Mouse (Mus musculus): ENCODE measurements around the gene Tyms. TPM values are rescaled to one million over a fixed set of nuclear protein-coding genes. Genes with fewer than 3 reads are reported as not detected.
"Not testable (repeated sequence)": the region's sequence is repeated elsewhere in the genome, so short reads cannot be mapped to it uniquely, and the experiment has no call there.

Gene Tyms
- polyA plus RNA-seq, 1 experiment from 2014 or later: 137 TPM

GRCm38 (mm10) chr5:30092701-30093100, 19.3 kb upstream of the Tyms start:
- no peak for TF ChIP-seq CTCF (IDR thresholded peaks at IDR 0.05; ENCODE audit: low read depth)
- ATAC-seq (replicated peaks; ENCODE audit: low FRiP score, low read depth): no peak
- Histone ChIP-seq H3K4me1 (replicated peaks; ENCODE audit: insufficient read depth, low read length) (no peaks in the 10 kb centered on the region), H3K27me3 (ENCODE audit: insufficient read depth, low read length) (no peaks in the 10 kb centered on the region), H3K9me3 (replicated peaks; ENCODE audit: low read length) (no peaks in the 10 kb centered on the region), H3K4me3 (replicated peaks; ENCODE audit: low read depth, low read length) (no peak overlapping the region), H3K27ac (no peak overlapping the region), H3K4me2 (ENCODE audit: low read length) (no peak overlapping the region), H3K9ac (ENCODE audit: low read depth, low read length) (no peak overlapping the region), H3K36me3 (ENCODE audit: insufficient read depth, low read length) (no peaks in the 10 kb centered on the region)
- 56% methylated on average over 13 of the region's 13 CpGs for WGBS
- DNase-seq (ENCODE audit: low spot score): no peak

GRCm38 (mm10) chr5:30072377-30072776, 1.0 kb downstream of the Tyms start:
- Histone ChIP-seq H3K27me3 (ENCODE audit: insufficient read depth, low read length) (no peaks in the 10 kb centered on the region), H3K36me3 (ENCODE audit: insufficient read depth, low read length) (peaks cover 5% of the 10 kb centered on the region; the same call in 1 of the 2 replicates), H3K4me2 (ENCODE audit: low read length) (peak overlapping the region; percentile 88), H3K9me3 (replicated peaks; ENCODE audit: low read length) (no peaks in the 10 kb centered on the region), H3K4me1 (replicated peaks; ENCODE audit: insufficient read depth, low read length) (no peaks in the 10 kb centered on the region), H3K4me3 (replicated peaks; ENCODE audit: low read depth, low read length) (peak overlapping the region; percentile 80), H3K27ac (no peak overlapping the region), H3K9ac (ENCODE audit: low read depth, low read length) (peak overlapping the region; percentile 75; the same call in 1 of the 2 replicates)
- TF ChIP-seq CTCF (IDR thresholded peaks at IDR 0.05; ENCODE audit: low read depth): no peak
- DNase-seq (ENCODE audit: low spot score) (no peak), ATAC-seq (replicated peaks; ENCODE audit: low FRiP score, low read depth) (no peak)
- 23% methylated on average over 3 of the region's 3 CpGs for WGBS

DNA sequence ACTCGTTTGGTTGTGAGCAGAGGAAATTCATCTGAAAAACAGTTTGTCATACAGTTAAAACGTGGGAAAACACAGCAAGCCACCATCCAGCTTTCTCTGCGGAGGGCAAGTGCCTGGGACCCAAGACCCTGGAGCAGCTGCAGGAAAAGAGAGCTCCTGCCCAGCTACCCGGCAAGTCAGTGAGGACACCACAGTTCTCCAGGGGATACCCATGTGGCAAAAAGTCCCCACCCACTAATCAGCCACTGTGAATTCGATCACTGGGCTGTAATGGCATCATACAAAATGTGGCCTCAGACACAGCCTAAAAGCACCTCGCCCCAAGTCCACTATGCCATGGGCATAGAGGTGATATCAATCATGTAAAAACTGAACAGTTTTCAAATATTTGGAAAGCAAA, 1.7 kb downstream of the Tyms start:
- Histone ChIP-seq H3K9ac (ENCODE audit: low read depth, low read length) (no peak overlapping the region), H3K27me3 (ENCODE audit: insufficient read depth, low read length) (no peaks in the 10 kb centered on the region), H3K4me1 (replicated peaks; ENCODE audit: insufficient read depth, low read length) (no peaks in the 10 kb centered on the region), H3K36me3 (ENCODE audit: insufficient read depth, low read length) (peaks cover 5% of the 10 kb centered on the region; the same call in 1 of the 2 replicates), H3K4me2 (ENCODE audit: low read length) (peak overlapping the region; percentile 88), H3K4me3 (replicated peaks; ENCODE audit: low read depth, low read length) (no peak overlapping the region), H3K9me3 (replicated peaks; ENCODE audit: low read length) (no peaks in the 10 kb centered on the region), H3K27ac (no peak overlapping the region)
- 69% methylated on average over 6 of the region's 6 CpGs for WGBS
- no peak for TF ChIP-seq CTCF (IDR thresholded peaks at IDR 0.05; ENCODE audit: low read depth)
- DNase-seq (ENCODE audit: low spot score) (no peak), ATAC-seq (replicated peaks; ENCODE audit: low FRiP score, low read depth) (no peak)

DNA sequence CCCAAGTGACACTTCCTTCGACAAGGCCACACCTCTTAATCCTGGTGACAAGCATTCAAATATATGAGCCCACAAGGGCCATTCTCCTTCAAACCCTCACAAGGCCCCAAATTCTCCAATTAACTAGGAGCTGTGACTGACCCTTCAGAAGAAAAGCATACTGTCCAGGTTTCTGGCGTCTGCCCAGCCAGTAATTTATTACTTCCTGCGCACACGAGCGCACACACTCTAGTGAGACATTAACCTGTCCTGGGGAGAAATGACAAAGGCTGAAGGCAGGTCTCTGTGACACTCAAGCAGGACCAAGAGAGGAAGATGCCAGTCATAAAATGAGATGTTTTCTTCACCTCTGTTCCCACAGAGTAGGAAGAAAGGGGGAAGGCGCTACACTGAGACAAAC, 5.7 kb downstream of the Tyms start:
- H3K27ac ChIP-seq: no peak overlapping the region
- H3K4me3 ChIP-seq (replicated peaks; ENCODE audit: low read depth, low read length): no peak overlapping the region
- H3K9me3 ChIP-seq (replicated peaks; ENCODE audit: low read length): no peaks in the 10 kb centered on the region
- DNase-seq (ENCODE audit: low spot score) (peak; percentile 39), ATAC-seq (replicated peaks; ENCODE audit: low FRiP score, low read depth) (0 out of 2 replicates have a peak, but pooled peaks have one; percentile 21)
- no peak for TF ChIP-seq CTCF (IDR thresholded peaks at IDR 0.05; ENCODE audit: low read depth)
- peaks cover 12% of the 10 kb centered on the region; the same call in 1 of the 2 replicates for H3K36me3 ChIP-seq (ENCODE audit: insufficient read depth, low read length)
- 13% methylated on average over 6 of the region's 6 CpGs for WGBS
- H3K9ac ChIP-seq (ENCODE audit: low read depth, low read length): no peak overlapping the region
- H3K4me2 ChIP-seq (ENCODE audit: low read length): no peak overlapping the region
- no peaks in the 10 kb centered on the region for H3K4me1 ChIP-seq (replicated peaks; ENCODE audit: insufficient read depth, low read length)
- H3K27me3 ChIP-seq (ENCODE audit: insufficient read depth, low read length): no peaks in the 10 kb centered on the region

DNA sequence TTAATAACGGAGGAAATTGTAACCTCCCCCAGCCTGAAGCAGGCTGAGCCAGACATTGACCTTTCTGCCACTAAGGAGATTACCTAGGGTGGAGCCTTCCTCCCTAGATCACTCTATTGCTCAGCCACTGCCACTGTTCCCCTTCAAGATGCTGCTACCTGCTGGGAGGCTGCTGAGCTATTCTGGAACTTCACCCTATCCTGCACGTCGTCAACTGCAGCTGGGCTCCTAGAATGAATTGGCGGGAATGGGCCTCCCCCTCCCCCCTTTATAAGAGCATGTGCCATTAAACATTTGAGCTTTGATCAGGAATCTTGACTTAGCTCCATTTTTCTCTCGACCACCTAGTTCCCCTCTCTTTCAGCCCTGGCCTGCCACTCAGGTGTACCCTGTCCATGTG, 13.8 kb downstream of the Tyms start:
- not testable (repeated sequence) for H3K27me3 ChIP-seq (ENCODE audit: insufficient read depth, low read length); ATAC-seq (replicated peaks; ENCODE audit: low FRiP score, low read depth); H3K4me1 ChIP-seq (replicated peaks; ENCODE audit: insufficient read depth, low read length); H3K9me3 ChIP-seq (replicated peaks; ENCODE audit: low read length); H3K4me2 ChIP-seq (ENCODE audit: low read length); H3K4me3 ChIP-seq (replicated peaks; ENCODE audit: low read depth, low read length); DNase-seq (ENCODE audit: low spot score); H3K27ac ChIP-seq; H3K9ac ChIP-seq (ENCODE audit: low read depth, low read length)
- 80% methylated on average over 5 of the region's 5 CpGs for WGBS
- H3K36me3 ChIP-seq (ENCODE audit: insufficient read depth, low read length): peaks cover 12% of the 10 kb centered on the region; the same call in 1 of the 2 replicates

DNA sequence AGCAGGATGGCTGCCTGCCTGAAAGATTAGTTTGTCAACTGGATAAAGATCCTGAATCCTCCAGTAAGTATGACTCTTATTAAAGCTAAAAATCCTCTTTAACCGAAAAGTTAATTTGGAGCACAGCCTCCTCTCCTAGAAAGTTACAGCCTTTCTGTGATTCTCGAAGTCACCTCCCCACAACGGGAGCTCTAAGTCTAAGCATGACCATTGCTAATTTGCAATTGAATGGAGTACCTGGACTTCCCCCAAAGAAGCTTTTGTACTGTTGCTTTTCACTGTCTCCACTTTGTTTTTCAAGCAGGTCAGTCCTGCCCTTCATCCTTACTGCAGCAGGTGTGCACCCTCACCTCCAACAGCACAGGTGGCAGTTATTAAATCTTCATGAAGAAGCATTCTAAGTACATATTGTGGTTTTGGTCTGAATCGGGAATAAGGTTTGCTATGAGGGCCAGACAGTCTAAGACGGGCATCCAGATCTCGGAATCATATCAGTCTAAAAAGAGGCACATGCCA, 15.1 kb downstream of the Tyms start:
- Histone ChIP-seq H3K4me1 (replicated peaks; ENCODE audit: insufficient read depth, low read length) (no peaks in the 10 kb centered on the region), H3K9ac (ENCODE audit: low read depth, low read length) (no peak overlapping the region), H3K27me3 (ENCODE audit: insufficient read depth, low read length) (no peaks in the 10 kb centered on the region), H3K4me2 (ENCODE audit: low read length) (no peak overlapping the region), H3K4me3 (replicated peaks; ENCODE audit: low read depth, low read length) (no peak overlapping the region), H3K27ac (no peak overlapping the region), H3K36me3 (ENCODE audit: insufficient read depth, low read length) (0 out of 2 replicates have a peak, but pooled peaks cover 9% of the 10 kb centered on the region), H3K9me3 (replicated peaks; ENCODE audit: low read length) (no peaks in the 10 kb centered on the region)
- WGBS: 88% methylated on average over 6 of the region's 6 CpGs
- ATAC-seq (replicated peaks; ENCODE audit: low FRiP score, low read depth): no peak
- TF ChIP-seq CTCF (IDR thresholded peaks at IDR 0.05; ENCODE audit: low read depth): no peak
- no peak for DNase-seq (ENCODE audit: low spot score)

DNA sequence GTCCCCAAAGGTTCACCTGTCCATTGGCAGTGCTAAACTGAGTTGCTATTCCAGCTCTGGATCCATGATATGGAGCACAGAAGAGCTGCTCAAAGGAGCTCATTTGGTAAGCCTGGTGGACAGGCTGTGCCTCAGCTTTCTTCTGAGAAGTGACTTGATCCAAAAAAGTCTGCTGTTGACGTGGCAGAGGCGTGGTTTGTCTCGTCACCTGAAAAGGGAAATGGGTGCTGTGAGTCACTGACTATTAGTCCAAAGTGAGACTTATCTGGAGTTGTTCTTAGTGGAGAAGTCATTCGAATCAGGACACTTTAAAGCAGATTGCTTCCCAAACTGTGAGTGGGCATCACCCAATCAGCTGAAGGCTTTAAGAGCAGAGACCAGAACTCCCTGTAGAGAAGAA, 33.6 kb downstream of the Tyms start:
- H3K4me2 ChIP-seq (ENCODE audit: low read length); DNase-seq (ENCODE audit: low spot score); ATAC-seq (replicated peaks; ENCODE audit: low FRiP score, low read depth); H3K27me3 ChIP-seq (ENCODE audit: insufficient read depth, low read length); H3K9ac ChIP-seq (ENCODE audit: low read depth, low read length); H3K4me3 ChIP-seq (replicated peaks; ENCODE audit: low read depth, low read length); H3K27ac ChIP-seq; H3K36me3 ChIP-seq (ENCODE audit: insufficient read depth, low read length); H3K9me3 ChIP-seq (replicated peaks; ENCODE audit: low read length); H3K4me1 ChIP-seq (replicated peaks; ENCODE audit: insufficient read depth, low read length): not testable (repeated sequence)
- WGBS: 77% methylated on average over 4 of the region's 4 CpGs

GRCm38 (mm10) chr5:30039324-30039723, 34.1 kb downstream of the Tyms start:
- not testable (repeated sequence) for H3K9me3 ChIP-seq (replicated peaks; ENCODE audit: low read length); H3K4me1 ChIP-seq (replicated peaks; ENCODE audit: insufficient read depth, low read length); ATAC-seq (replicated peaks; ENCODE audit: low FRiP score, low read depth); H3K4me2 ChIP-seq (ENCODE audit: low read length); H3K27ac ChIP-seq; H3K27me3 ChIP-seq (ENCODE audit: insufficient read depth, low read length); H3K4me3 ChIP-seq (replicated peaks; ENCODE audit: low read depth, low read length); H3K36me3 ChIP-seq (ENCODE audit: insufficient read depth, low read length); DNase-seq (ENCODE audit: low spot score); H3K9ac ChIP-seq (ENCODE audit: low read depth, low read length)
- 81% methylated on average over 5 of the region's 5 CpGs for WGBS

DNA sequence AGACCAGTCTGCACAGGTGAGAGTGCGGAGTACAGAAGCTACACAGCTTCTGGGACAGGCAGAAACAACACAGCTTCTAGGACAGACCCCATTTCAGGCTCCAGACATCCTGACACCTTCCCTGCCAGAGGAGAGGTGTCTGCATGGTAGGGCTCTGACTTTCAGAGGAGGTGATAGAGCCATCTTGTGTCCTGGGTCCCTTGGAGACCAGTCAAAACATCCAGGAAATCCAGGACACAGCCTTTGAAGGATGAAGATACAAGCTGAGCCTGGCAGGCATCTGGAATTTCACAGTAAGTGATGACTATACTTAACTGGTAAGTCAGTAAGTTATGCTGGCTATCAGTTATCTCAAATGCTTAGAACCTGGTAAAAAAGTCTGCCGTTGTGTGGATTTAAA, 36.3 kb downstream of the Tyms start:
- H3K27me3 ChIP-seq (ENCODE audit: insufficient read depth, low read length); H3K27ac ChIP-seq; H3K4me3 ChIP-seq (replicated peaks; ENCODE audit: low read depth, low read length); H3K36me3 ChIP-seq (ENCODE audit: insufficient read depth, low read length); H3K9ac ChIP-seq (ENCODE audit: low read depth, low read length); DNase-seq (ENCODE audit: low spot score); H3K4me2 ChIP-seq (ENCODE audit: low read length); H3K4me1 ChIP-seq (replicated peaks; ENCODE audit: insufficient read depth, low read length); H3K9me3 ChIP-seq (replicated peaks; ENCODE audit: low read length); ATAC-seq (replicated peaks; ENCODE audit: low FRiP score, low read depth): not testable (repeated sequence)
- WGBS: 94% methylated on average over 2 of the region's 2 CpGs
